Mouse (Mus musculus): ENCODE measurements around the gene T2. TPM values are rescaled to one million over a fixed set of nuclear protein-coding genes. Genes with fewer than 3 reads are reported as not detected.
"Not testable (repeated sequence)": the region's sequence is repeated elsewhere in the genome, so short reads cannot be mapped to it uniquely, and the experiment has no call there.

The T2 gene
- total RNA-seq (2021): under 1 TPM; 0.37 to 0.97 TPM
- long read RNA-seq, experiment 1: 0 reads
- long read RNA-seq, experiment 2: 0 reads

DNA sequence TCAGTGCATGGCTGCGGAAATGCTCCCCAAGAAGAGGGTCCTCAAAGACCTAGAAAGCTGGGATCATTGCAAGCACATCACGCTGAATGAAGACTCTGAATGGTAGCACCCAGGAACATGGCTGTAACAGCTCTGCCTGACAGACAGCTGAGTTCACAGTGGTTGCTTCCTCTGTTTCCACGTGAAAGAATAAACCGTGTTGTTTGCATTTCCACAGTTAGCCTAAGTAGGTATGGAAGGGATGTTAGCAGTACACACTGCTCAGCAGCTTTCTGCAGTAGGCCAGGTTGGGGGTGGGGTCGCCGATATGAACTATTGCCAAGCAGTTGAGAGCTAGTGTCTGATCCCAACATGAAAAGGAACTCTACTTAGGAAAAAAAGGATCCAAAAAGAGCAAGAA lies at the start of gene T2:
T2 (plus strand) TSS at position 301 of the 400 bp plus-strand sequence.
- H3K27ac ChIP-seq: no peak within 1 kb of the TSS
- DNase-seq (ENCODE audit: low spot score in 2 of 2): no peak
- no peak for TF ChIP-seq CTCF (conservative IDR thresholded peaks at IDR 0.05)
- no peak within 1 kb of the TSS for H3K4me3 ChIP-seq

DNA sequence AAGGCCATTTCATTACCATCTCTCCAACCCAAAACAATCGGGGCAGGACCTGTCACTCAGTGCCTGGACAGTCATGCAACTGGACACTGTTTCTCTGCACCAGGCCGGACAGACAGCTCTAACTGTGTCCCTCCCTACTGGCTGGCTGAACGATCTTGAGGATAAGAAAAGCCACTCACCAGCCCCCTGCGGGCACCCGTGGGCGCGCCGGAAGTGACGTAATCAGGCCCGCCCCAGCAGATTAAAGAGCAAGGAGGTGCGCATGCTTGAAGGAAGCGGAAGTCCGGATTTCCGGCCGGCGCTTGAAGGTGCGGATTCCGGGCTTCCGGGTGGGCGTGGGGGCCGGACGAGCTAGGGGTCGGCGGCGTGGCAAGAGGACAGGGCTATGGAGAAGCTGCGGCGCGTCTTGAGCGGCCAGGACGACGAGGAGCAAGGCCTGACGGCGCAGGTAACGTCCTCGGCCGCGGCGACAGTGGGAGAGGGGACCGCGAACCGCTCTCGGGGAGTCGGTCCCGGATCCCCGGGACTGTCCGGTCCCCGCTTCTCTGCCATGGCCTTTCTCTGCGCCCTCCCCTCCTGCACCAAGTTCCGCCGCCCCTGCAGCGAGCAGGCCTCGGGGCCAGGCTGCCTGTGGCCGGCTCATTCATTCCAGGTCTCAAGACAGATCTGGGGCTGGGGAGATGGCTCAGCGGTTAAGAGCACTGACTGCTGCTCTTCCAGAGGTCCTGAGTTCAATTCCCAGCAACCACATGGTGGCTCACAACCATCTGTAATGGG lies 44.8 kb upstream of the T2 start, which contains the start of gene Sft2d1:
Sft2d1 (plus strand) TSS at position 265 of the 777 bp plus-strand sequence.
- peak; percentile 97 to 99 for DNase-seq (ENCODE audit: low spot score in 2 of 2)
- peak within 1 kb of the TSS; percentile 80 for H3K4me3 ChIP-seq
- peak within 1 kb of the TSS; percentile 94 for H3K27ac ChIP-seq
- peak; percentile 22; the same call in 1 of the 2 replicates for TF ChIP-seq CTCF (conservative IDR thresholded peaks at IDR 0.05)

DNA sequence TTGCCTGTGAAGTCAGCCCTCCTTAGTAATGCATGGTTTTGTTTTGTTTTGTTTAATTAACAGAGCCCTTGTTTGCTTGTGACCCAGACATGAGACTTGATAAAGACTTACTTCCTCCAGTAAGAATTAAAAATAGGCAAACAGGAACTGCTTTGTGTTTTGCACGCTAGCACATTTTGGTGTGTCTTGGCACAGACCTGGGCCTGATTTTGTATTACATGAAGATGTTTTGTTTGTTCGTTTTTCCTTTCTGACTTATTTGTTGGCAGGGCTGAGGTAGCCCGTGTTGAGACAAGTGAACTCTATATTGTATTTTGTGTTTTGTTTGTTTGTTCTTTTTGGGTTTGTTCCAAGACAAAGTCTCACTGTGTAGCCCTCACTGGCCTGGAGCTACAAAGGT lies 44.0 kb upstream of the T2 start:
- TF ChIP-seq CTCF (conservative IDR thresholded peaks at IDR 0.05): no peak
- no peak for DNase-seq (ENCODE audit: low spot score in 2 of 2)
- Histone ChIP-seq H3K27ac (peak overlapping the region; percentile 94), H3K4me3 (peak overlapping the region; percentile 80)

GRCm38 (mm10) chr17:8313976-8314375 lies 41.8 kb upstream of the T2 start:
- no peak for TF ChIP-seq CTCF (conservative IDR thresholded peaks at IDR 0.05)
- Histone ChIP-seq H3K27ac (no peak overlapping the region), H3K4me3 (no peak overlapping the region)
- no peak for DNase-seq (ENCODE audit: low spot score in 2 of 2)

DNA sequence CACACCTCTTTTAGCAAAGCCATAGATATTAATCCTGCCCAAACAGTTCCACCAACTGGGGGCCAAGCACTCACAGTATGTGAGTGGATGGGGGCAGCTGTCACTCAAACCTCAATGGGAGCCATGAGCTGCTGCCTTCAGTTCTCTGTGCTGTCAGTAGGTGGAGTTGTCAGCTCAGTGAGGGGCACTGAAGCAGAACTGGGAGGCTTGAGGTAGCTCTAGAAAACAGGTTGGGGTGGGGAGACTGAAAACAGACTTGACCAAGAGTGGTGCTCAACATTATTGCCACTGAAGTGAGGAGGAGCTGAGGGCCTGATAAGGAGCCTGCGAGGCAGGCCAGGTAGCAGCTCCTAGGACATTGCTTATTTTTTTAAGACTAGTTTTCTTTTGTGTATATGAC lies 39.5 kb upstream of the T2 start:
- peak; percentile 84 for TF ChIP-seq CTCF (conservative IDR thresholded peaks at IDR 0.05)
- H3K4me3 ChIP-seq: no peak overlapping the region
- peak in 1 of 2 experiments; percentile 54 for DNase-seq (ENCODE audit: low spot score in 2 of 2)
- H3K27ac ChIP-seq: no peak overlapping the region

GRCm38 (mm10) chr17:8326877-8327276 lies 28.9 kb upstream of the T2 start:
- H3K27ac ChIP-seq; H3K4me3 ChIP-seq; DNase-seq (ENCODE audit: low spot score in 2 of 2): not testable (repeated sequence)

GRCm38 (mm10) chr17:8328511-8329174 lies 27.1 kb upstream of the T2 start:
- Histone ChIP-seq H3K4me3 (no peak overlapping the region), H3K27ac (no peak overlapping the region)
- TF ChIP-seq CTCF (conservative IDR thresholded peaks at IDR 0.05): peak; percentile 66
- no peak for DNase-seq (ENCODE audit: low spot score in 2 of 2)

DNA sequence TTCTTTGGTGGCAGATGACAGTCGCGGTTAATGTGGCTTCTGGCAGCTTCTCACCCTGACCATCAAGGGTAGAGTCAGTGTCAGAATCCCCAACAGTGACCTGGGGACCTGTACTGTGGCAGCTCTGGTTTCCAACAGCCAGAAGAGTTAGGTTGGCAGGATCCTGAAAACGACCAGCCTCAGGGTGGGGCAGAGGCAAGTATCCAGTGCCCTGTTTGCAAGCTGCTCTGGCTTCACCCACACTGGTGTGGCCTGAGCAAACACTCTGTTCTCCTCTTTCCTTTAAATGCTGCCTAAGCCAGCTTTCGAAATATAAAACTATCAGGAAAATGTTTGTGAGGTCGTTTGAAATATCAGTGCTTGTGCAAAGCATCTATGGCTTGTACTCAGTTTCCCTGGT lies 25.2 kb upstream of the T2 start:
- TF ChIP-seq CTCF (conservative IDR thresholded peaks at IDR 0.05): no peak
- no peak overlapping the region for H3K4me3 ChIP-seq
- H3K27ac ChIP-seq: no peak overlapping the region
- no peak for DNase-seq (ENCODE audit: low spot score in 2 of 2)

- H3K4me3 ChIP-seq; H3K27ac ChIP-seq; DNase-seq (ENCODE audit: low spot score in 2 of 2): not testable (repeated sequence)
These were observed 18.6 kb upstream of the T2 start, which contains the start of gene Prr18 for GRCm38 (mm10) chr17:8337159-8337558. Gene Prr18, plus strand, starts transcription at chr17:8337459.

GRCm38 (mm10) chr17:8339666-8340374 lies 16.0 kb upstream of the T2 start:
- peak overlapping the region; percentile 56 for H3K4me3 ChIP-seq
- no peak for DNase-seq (ENCODE audit: low spot score in 2 of 2)
- H3K27ac ChIP-seq: peak overlapping the region; percentile 89
- TF ChIP-seq CTCF (conservative IDR thresholded peaks at IDR 0.05): no peak

DNA sequence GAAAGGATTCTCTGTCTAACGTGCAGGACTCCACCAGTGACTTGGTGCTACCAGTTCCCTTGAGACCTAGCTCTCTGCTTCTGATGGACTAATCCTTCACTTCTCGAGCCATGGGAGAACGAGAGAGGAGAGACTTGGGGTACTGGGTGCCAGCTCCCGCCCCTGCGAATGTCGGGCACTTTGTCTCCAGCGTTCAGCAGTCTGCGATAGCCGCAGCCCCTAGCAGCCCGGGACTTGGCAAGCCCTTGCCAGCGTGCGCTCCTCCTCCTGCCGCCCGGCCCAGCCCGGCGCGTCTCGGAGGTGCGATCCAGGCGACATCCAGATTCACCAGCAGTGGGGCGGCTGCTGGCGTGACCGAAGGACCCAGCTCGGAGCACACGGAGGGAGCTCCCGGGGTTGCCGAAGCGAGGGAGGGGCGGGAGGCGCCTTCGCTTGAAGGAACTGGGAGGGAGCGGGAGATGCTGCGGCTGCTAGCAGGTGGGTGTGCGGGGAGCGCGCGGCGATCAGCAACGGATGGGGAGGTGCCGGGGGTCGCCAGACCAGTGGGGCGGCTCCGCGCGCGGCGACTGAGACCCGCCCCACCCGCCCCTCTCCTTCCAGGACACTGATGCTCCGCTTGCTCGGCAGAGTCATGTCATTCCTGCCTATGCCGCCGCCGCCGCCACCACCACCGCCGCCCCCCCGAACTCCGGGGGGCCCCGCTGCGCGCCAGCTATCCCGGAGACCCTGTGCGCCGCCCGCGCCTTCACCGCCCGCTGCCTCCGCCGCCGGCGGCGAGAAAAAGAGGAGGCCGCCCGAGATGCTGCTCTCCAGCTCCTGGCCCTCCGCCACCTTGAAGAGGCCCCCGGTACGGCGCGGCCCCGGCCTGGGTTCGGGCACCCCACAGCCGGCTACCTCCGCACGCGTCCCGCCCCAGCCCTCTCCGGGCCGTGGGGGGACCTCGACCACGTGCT lies 15.1 kb upstream of the T2 start:
- peak in 1 of 2 experiments; percentile 38 for DNase-seq (ENCODE audit: low spot score in 2 of 2)
- H3K4me3 ChIP-seq: peak overlapping the region; percentile 56
- TF ChIP-seq CTCF (conservative IDR thresholded peaks at IDR 0.05): no peak
- H3K27ac ChIP-seq: peak overlapping the region; percentile 89

GRCm38 (mm10) chr17:8341360-8341963 lies 14.3 kb upstream of the T2 start:
- DNase-seq (ENCODE audit: low spot score in 2 of 2): no peak
- H3K4me3 ChIP-seq: peak overlapping the region; percentile 56
- no peak for TF ChIP-seq CTCF (conservative IDR thresholded peaks at IDR 0.05)
- peak overlapping the region; percentile 89 for H3K27ac ChIP-seq
